Mouse (Mus musculus): ENCODE measurements around the gene Gm5148.

GRCm38 (mm10) chr3:37707801-37708200 lies 16.5 kb downstream of the Gm5148 start:
- no peak for TF ChIP-seq POLR2A (IDR thresholded peaks at IDR 0.05; ENCODE audit: control insufficient read depth in 1 of 2, insufficient read depth in 1 of 2, low read depth in 1 of 2, low read length in 2 of 2, poor library complexity in 1 of 2)
- no peak for TF ChIP-seq HCFC1 (IDR thresholded peaks at IDR 0.05; ENCODE audit: low read depth, low read length)

Measured in MEL (cell line).